Mouse (Mus musculus) c-Kit-positive CD71-positive TER-119-positive erythroid progenitor cells, embryonic 14.5 days (primary cell): ENCODE results near the gene Pak4.

ENCODE experiments used
- DNase-seq: peaks from one replicate; pipeline ENCODE4 v3.0.0-alpha.2; 2013; ENCODE audit warnings: low spot score

Gene Pak4

GRCm38 (mm10) chr7:28587644-28588043, 10.3 kb downstream of the Pak4 start:
- no peak for DNase-seq

GRCm38 (mm10) chr7:28586663-28587411, 11.1 kb downstream of the Pak4 start:
- DNase-seq, result no peak

DNA sequence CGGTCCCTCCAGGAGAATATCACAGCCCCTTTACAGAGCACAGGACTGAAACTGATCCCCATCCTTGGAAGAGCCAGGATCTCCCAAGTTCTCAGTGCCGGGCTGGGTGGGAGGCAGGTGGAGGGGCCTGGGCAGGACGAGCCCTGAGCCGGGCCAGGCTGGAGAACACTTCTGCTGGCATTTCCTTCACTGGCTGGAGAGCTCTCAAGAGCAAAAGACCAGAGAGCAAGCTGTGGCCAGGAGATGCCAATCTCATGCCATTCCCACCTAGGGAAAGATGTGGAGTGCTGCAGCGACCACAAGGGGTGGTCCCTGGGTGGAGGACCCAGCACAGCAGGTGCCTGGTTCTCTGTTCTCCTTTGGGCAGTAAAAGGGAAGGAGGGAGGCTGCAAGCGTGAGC, 13.0 kb downstream of the Pak4 start:
- DNase-seq, result no peak

DNA sequence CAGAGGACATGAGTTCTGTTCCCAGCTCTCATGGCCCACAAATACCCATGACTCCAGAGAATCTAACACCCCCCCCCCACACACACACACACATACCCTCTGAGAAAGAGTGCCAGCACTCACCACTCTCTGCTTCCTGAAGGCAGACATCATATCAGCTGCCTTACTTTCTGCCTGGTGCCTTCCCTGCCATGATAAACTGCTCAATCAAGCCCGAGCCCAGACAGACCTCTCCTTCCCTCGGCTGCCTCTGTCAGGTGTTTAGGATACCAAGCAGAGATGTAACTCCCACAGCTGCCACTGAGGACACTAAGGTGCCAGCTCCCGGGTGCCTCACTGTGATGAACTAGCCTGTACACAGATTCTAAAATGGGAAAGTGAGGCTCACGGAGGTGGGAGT, 13.5 kb downstream of the Pak4 start:
- DNase-seq, result peak; percentile 51

DNA sequence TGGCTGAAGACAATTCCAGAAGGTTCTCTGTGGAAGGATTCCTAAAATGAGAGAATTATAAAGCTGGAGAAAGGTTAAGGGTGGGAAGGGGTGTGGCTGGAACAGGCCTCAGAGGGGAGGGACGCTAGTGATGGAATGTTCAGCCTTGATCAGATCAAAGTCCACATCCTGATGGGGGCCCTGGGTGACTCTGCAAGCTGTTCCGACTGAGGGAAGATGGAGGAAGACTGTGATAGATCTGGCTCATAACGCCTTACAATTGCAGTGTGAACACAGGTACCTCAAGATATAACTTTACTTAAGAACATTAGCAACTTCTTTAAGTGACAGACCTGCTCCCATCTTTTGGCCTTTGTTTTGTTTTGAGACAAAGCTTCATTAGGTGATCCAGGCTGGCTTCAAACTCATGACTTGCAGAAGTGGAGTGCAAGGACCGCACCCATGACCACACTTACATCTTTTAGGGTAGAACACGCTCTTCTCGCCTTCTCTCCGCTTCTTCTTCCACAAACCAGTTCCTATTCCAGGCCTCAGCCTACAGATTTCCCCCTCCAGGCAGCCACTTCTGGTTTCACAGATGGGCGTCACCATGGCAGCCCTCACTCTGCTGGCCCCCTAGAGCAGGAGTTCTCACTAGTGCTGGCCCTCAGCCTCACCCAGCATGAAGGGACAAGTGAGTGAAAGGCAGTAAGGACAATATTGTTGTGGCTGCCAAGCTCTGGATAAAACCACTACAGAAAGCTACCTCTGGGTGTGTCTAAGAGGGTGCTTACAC, 14.2 kb downstream of the Pak4 start:
- DNase-seq, result peak; percentile 63

GRCm38 (mm10) chr7:28582841-28583240, 15.1 kb downstream of the Pak4 start:
- peak; percentile 50 for DNase-seq

DNA sequence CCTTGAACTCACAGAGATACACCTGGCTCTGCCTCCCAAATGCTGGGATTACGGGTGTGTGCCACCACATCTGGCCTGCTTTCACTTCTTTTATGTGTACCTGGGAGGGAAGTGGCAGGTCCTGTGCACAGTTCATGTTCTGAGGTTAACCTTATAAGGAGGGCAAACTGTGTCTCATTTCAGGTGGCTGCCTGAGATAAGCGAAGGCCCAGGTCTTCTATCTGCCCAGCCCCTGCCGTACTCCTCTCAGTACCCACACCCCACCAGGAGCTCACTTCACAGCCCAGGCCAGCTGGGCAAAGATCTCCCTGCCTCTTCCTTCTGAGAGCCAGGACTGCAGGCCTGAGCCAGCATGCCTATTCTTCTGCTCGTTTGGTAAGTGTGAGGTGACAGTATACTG, 16.3 kb downstream of the Pak4 start:
- DNase-seq, result peak; percentile 80

DNA sequence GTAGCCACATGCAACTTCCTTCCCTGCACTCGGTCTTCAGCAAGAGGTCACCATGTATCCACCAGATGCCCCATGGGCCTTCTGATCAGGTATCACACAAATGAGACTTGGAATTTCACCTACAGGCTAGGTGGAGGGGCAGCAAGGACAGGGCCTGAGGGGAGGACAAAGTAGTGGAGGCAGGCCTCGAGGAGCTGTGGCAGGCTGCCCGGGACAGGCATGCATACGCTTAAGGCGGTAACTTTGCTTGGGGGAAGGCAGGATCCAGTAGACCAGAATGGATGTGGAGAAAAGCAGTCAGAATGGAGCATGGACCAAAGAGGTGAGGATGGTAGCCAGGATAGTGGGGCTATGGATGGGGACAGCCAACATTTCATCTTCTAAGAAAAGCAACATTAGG, 18.2 kb downstream of the Pak4 start:
- DNase-seq, result no peak

DNA sequence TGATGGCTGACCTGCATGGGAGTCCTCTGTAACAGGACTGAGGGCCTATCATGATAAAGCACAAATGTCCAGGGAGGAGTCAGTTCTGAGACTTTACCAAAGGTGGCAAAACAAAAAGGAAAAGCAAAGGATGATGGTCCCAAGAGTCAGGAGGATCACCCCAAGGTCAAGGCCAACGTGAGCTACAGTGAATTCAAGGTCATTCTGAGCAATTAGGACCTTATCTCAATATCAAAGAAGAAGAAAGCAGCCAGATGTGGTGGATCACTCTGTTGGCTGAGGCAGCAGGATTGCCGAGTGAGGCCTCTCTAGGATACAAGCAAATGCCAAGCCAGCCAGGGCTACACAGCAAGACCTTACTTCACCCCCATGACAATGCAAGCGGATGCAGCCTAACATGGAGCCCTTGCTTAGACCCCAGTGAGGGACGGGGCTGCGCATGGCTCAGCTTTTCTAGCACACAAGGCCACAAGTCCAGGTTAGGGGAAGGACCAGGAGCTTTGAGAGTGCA, 19.4 kb downstream of the Pak4 start:
- DNase-seq, result no peak

- DNase-seq, result no peak
These were observed 20.0 kb downstream of the Pak4 start for GRCm38 (mm10) chr7:28577826-28578542.

GRCm38 (mm10) chr7:28576271-28576914, 21.6 kb downstream of the Pak4 start:
- peak; percentile 62 for DNase-seq

- peak; percentile 49 for DNase-seq
These were observed 22.4 kb downstream of the Pak4 start for GRCm38 (mm10) chr7:28575597-28575996.

GRCm38 (mm10) chr7:28573236-28573635, 24.7 kb downstream of the Pak4 start:
- no peak for DNase-seq

GRCm38 (mm10) chr7:28572689-28573088, 25.3 kb downstream of the Pak4 start:
- DNase-seq, result no peak

GRCm38 (mm10) chr7:28570982-28571682, 26.9 kb downstream of the Pak4 start:
- DNase-seq, result no peak

- DNase-seq, result no peak
These were observed 27.5 kb downstream of the Pak4 start for GRCm38 (mm10) chr7:28570291-28570981.

DNA sequence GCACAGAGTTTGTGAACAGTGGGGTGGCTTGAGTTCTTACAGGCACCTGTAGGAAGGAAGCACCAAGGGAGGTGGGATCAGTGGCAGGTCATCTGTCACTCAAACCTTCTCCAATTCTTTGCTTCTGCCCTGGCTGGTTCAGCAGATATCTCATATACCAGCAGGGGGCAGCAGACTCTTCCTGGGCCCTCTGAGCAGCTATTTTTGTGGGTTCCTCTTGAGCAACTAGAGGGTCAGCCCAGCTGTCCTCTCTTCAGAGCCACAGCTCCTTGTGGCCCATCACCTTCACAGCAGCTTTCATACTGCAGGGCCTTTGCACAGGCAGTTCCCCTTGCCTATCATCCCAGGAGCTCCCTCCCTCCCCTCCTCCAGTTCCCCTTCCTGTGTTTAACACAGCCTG, 29.7 kb downstream of the Pak4 start:
- DNase-seq, result no peak

GRCm38 (mm10) chr7:28567539-28567938, 30.4 kb downstream of the Pak4 start:
- DNase-seq, result no peak

DNA sequence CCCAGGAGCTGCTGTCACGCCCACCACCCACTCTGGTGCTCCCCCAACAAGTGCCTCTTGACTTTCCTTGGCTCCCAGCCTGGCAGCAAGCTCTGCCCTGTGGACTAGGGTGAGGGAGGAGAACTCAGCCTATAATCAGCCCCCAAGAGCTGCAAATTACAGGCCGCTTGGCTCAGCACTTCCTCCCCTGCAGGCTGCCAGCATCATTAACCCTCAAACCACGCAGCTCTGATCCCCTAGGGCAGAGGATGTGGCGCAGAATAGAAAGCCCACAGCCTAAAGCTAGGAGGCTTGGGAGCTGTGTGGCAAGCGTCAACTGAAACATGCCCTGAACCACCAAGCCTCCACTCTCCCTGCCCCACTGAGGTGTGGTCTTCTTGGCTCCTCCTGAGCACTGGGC, 32.6 kb downstream of the Pak4 start:
- DNase-seq, result no peak

GRCm38 (mm10) chr7:28562951-28563350, 35.0 kb downstream of the Pak4 start:
- DNase-seq, result no peak

- DNase-seq, result no peak
These were observed 35.6 kb downstream of the Pak4 start for GRCm38 (mm10) chr7:28562371-28562770.
